Mouse (Mus musculus) heart, postnatal 25 days (tissue): Measurements from ENCODE around the gene Erbb2. TPM values are rescaled to one million over a fixed set of nuclear protein-coding genes. Genes with fewer than 3 reads are reported as not detected.
A peak's percentile ranks its signal among the peaks of the same experiment; 100 is the strongest.
"Not testable (repeated sequence)": the region's sequence is repeated elsewhere in the genome, so short reads cannot be mapped to it uniquely, and the experiment has no call there.

ENCODE experiments used
- DNase-seq: peaks from one replicate; pipeline ENCODE4 v3.0.0; 2022; ENCODE audit warnings: low spot score
- intact Hi-C: fragments of 180-260 bp; cut with DNase I; formaldehyde crosslinking; loops from one replicate; pipeline ENCODE4 v1.15.1; 2025
- total RNA-seq, 2 experiments: library from RNA; stranded (reverse); gene quantifications; 2 replicates each; pipeline ENCODE4 v1.2.3; 2021

Gene Erbb2
- total RNA-seq = 1 to 10 TPM; 7.7 to 9.2 TPM

DNA sequence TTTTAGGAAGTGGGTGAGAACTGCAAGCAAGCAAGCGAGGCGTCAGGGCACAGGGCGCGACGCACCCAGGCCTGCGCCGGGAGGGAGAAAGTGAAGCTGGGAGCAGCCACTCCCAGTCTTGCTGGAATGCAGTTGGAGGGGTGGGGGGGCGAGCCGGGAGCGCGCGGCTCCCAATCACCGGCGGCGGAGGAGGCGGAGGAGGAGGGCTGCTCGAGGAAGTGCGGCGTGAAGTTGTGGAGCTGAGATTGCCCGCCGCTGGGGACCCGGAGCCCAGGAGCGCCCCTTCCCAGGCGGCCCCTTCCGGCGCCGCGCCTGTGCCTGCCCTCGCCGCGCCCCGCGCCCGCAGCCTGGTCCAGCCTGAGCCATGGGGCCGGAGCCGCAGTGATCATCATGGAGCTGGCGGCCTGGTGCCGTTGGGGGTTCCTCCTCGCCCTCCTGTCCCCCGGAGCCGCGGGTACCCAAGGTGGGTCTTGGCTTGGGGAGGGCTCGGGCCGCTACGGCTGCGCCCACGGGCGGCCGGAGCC, at the start of gene Erbb2:
Erbb2 (plus strand) TSS at position 198 of the 524 bp plus-strand sequence.
- DNase-seq = peak; percentile 55
- intact Hi-C loops = no loop called here

DNA sequence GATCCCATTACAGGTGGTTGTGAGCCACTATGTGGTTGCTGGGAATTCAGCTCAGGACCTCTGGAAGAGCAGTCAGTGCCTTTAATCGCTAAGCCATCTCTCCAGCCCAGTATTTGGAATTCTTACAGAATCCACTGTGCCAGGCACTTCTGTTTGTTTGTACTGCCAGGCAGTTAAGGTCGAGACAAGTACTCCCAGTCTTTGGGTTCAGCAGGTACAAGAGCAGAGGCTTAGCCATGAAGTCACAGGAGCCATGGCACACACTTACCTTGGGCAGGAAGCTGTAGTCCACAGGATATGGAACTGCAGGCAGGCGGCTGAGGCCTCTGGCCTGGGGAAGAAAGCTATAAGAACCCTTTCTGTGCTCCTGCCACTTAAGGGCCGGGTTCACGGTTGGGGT, 48.5 kb upstream of the Erbb2 start:
- intact Hi-C loops = no loop called here
- no peak for DNase-seq

DNA sequence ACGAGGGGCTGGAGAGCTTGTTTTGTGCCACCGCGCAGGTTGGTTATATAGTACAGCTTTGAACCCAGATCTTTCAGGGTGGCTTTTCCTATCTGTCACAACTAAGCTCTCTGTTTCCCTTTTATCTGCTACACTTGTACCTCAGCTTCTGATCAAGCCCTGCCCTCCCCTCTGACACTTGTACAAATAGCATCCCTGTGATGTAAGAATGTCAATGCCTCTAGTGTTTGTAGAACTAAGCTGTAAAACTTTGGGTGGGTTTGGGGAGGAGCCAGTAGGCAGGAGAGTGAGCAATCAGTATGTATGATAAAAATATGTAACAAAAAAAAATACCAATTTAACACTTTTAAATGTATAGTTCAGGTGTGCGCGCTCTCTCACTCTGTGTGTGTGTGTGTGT, 47.9 kb upstream of the Erbb2 start:
- intact Hi-C loops = no loop called here
- DNase-seq = no peak

DNA sequence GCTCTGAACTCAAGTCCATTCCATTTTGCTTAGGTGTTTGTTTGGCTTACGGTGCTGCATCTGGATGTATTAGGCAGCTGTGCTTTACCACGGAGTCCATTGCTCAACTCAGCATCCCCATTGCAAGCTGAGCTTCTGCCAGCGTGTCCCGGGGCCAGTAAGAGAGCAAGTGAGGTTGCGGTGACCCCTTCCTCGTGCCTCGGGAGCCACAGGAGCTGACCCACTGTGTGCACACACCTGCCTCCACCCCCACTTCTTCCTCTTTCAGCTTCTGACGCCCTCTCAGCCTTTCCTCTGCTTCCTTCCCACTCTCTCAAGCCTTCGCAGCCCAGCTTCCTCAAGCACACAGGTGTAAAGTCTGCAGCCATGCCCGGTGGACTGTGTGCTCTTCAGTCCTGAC, 46.0 kb upstream of the Erbb2 start:
- no peak for DNase-seq
- intact Hi-C loops = no loop called here

DNA sequence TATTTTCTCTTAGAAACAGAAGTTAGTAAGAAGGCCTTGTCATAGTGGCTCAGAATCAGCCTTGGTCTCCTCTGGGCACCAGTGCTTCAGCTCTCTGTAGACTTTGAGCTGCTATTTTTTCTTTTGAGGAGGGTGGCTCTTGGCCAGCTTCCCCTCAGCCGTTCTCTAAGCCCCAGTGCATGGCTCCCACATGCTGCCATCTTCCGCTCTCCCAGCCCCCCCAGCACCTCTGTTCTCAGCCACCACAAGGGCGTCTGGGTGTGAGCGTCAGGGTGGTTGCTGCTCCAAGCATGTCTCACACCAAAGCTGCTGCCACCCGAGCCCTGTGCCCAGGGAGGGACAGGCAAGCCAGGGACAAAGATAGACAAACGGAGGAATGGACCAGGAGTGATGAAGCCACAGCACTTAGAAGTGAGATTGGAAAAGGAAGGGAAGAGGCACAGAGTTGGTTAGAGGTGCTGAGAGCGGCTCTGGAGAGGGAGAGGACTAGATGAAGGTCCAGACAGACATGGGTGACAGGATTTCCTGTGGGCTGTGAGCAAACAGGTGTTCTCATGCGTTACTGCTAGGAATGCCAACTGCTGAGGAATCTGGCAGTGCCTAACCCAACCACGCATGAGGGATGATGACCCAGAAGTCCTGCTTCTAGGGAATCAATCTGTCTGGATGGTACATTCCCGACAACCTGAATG, 45.0 kb upstream of the Erbb2 start:
- DNase-seq = no peak
- intact Hi-C loops = no loop called here

DNA sequence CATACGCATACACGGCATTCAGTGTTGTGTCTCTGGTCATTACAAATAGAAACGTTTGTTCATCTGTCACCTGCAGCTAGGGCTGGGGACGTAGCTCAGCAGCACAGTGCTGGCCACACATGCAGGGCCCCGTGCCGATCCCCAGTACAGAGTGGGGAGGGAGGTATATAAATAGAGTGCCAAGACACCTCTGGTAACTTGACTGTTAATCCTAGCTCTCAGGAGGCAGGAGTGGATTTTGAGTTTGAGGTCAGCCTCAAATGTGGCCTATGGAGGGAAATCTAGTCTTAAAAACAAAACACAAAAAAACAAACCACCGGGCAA, 44.4 kb upstream of the Erbb2 start:
- intact Hi-C loops = no loop called here
- no peak for DNase-seq

DNA sequence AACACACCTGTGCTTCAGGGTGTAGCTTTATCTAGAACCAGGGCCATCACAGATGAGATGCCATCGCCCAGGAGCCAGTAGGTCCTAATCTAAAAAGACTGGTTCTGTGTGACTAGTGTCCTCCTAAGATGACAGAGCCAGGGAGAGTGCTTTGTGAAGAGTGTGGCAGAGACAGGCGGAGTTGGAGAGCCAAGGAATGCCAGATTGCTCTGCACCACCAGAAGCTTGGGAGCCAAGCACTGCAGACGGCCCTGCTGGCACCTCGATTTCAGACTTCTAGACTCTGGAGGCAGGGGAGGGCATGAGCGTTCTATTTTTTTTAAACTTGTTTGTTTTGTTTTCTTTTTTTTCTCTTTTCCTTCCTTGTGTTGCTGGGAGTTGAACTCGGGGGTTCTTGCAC, 42.9 kb upstream of the Erbb2 start:
- no peak for DNase-seq
- intact Hi-C loops = no loop called here

DNA sequence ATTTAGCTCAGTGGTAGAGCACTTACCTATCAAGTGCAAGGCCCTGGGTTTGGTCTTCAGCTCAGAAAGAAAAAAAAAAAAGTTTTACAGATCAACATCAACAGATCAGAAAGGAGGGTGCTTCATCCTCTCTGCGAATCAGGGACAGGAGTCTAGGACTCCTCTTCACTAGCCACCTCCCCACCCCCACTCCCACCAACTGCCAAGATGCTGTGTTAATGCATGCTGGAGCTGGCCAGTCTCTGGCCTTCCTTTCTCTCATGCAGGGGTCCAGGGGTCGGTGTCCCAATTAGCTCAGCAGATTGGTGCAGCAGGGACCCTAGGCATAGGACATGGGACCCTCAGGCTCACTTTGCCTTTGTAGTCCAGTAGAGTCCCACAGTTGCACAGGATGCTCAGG, 41.7 kb upstream of the Erbb2 start:
- intact Hi-C loops = no loop called here
- DNase-seq = no peak

DNA sequence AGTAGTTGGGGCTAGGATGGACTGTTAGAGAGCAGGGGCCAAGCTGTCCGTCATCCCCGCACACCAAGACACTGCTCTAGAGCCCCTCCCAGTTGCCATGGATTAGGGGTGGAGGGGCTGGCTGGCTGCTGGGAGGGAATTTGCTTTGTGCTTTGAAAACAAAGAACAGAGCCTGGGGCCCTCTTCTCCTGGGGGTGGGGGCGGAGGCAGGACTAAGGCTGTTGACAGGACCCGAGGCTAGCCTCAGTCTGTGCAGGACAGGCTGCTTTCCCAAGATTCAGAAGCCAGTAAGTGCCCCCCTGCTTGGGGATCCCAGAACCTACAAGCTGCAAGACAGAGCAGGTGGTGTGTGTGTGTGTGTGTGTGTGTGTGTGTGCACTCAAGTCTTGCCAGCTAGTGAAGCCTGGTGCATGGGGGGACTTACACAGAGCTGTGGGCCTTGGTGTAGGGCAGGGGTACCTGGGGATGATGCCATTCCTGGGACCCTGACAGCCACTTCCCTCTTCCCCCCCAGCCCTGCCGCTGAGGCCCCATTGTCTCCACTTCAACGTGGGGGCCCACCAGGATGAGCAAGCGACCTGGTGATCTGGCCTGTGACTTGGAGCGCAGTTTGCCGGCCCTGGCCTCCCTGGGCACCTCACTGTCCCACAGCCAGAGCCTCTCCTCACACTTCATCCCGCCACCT, 40.6 kb upstream of the Erbb2 start:
- intact Hi-C loops = loop anchor here (2.0 kb wide), 1 partner anchor 29 kb away; no protein-coding TSS in a partner anchor
- no peak for DNase-seq

DNA sequence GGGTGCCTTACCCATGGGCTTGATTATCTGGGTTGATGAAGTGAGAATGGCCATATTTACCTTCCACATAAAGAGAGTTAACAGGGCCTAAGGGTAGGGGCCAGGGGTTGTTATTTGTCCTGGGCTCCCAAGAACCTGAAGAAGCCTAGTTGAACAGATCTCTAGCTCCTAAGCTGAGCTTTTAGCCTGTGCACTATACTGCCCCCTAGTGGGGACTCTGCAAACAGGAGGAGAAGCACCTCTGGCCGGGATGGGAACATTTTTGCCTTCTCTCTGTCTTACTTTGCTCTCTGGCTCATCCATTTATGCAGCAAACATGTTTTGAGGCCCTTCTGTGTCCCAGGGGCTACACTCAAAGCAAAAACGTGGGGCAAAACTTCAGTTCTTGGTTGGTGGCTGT, 39.9 kb upstream of the Erbb2 start:
- intact Hi-C loops = loop anchor here (2.0 kb wide), 1 partner anchor 30 kb away; no protein-coding TSS in a partner anchor

DNA sequence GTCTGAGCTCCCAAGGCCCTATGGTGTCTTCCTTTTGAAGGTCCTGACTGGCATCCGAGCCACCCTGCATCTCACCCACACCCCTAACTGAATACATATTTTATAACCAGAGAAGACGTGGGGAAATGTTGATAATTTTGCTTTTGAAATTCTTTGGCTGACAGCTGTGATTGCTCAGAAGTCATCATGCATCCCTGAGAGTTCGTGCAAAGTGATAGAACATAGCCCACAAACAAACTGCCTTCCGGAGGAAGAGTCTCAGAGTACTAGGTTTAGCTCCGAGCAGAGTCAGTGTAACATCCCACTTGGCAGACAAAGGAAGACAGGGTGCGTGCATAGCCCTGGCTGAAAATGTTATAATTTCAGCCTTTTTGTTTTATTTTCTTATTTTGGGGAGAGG, 39.0 kb upstream of the Erbb2 start:
- no peak for DNase-seq
- intact Hi-C loops = loop anchor here (2.0 kb wide), 1 partner anchor 30 kb away; no protein-coding TSS in a partner anchor

More for the DNA sequence above, 39.9 kb upstream of the Erbb2 start:
- DNase-seq = no peak

DNA sequence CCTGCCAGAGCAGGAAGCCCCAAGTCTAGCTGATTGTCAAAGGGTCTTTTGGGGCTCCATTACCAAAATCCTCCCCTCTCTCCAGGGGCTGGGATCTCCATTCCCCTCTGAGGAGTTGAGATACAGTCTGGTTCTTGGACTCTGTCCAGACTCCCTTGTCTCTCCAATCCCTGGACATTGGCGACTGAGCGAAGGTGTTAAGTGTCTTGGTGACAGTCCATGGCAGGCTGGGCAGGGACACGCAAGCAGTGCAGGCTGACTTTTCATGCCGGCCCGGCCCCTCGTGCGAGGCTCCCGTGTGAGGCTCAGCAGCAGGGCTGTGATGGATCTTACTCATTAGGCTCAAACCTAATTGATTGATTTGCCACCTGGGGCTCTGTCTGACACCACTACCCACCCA, 38.0 kb upstream of the Erbb2 start:
- no peak for DNase-seq

DNA sequence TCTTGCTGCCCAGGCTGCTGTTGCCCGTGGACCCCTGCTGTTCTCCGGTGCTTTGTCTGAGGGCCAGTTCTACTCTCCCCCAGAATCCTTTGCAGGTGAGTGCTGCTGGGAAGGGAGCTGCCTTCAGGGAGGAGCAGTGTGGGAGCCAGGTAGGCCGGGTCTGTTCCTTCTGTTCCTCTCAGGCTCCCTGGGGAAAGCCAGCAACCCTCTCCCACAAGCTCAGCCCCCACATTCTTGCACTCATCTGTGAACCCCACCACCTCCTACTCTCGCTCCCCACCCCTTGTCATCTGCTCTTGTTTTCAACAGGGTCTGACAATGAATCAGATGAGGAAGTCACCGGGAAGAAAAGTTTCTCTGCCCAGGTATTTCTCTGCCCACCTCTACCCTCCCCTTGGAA, 35.5 kb upstream of the Erbb2 start:
- intact Hi-C loops = no loop called here
- no peak for DNase-seq

More for the DNA sequence above, 38.0 kb upstream of the Erbb2 start:
- intact Hi-C loops = no loop called here

DNA sequence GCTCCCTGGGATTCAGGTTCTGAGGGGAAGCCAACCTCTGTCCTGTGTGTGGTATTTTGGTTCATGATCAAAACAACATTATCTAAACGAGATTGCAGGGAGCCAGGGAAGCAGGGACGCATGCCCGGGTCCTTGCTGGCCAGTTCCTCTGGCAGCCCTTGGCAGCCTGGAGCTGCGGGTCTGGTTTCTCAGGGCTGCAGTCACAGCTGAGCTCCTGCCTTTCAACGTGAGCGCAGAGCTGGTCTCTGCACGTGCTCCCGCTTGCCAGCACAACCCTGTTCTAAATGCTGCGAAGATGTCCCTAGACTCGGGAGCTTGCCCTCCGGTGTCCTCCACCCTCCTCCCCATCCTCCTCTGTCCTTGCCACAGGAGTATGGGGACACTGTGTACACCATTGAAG, 34.5 kb upstream of the Erbb2 start:
- DNase-seq = peak; percentile 56
- intact Hi-C loops = no loop called here

DNA sequence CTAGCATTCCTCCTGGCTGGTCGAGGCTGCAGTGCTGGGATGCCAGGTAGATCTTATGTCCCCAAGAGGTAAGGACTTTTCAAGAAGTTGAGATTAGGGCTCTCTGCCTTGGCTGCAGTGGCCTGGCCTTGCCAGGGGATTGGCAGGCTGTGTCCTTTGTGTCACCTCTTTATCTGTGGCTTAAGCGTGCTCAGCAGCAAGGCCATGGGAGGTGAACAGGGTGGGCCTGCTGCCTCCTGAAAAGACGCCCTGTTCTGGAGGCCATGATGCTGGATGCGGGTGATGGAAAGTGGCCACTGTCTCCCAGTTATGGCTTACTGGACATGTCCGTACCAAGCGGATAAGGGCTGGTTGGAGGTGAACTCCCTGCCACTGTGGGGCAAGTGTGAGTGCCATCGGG, 32.9 kb upstream of the Erbb2 start:
- no peak for DNase-seq
- intact Hi-C loops = no loop called here

DNA sequence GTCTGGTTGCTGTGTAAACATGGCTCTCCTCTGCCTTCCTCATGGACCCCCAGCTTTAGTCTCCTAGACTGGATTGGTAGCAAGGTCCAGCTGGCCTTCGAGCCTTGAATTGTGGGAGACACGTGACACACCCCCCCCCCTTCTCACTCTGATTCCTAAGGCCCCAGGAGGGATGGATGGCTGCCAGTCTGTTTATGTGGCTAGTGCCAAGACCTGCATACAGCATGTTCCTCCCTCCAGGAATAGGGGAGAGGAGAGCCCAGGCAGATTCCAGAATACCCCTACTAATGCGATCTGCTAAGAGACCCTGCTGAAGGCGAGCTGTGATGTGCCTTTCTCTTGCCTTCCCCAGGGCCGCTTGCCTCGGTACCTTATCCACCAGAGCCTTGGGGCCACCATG, 32.2 kb upstream of the Erbb2 start:
- intact Hi-C loops = no loop called here
- no peak for DNase-seq

DNA sequence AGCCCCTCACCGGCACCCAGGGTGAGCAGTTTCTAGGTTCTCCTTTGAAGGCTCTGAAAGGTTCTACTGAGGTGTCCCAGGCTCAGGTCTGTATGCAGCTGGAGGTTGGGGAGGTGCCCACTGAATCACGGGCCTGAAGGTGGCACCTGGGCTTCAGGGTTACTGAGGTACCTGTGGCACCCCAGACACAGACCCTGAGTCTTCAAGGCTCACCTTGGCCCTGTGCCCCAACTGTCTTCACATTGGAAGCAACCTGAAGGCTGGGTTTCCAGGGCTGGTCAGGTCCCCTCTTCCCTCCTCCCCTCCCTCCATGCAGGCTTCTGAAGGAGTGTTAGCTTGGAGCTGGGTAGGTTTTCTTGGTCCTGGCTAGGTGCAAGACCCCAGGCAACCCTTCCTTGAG, 30.6 kb upstream of the Erbb2 start:
- intact Hi-C loops = no loop called here
- DNase-seq = no peak

DNA sequence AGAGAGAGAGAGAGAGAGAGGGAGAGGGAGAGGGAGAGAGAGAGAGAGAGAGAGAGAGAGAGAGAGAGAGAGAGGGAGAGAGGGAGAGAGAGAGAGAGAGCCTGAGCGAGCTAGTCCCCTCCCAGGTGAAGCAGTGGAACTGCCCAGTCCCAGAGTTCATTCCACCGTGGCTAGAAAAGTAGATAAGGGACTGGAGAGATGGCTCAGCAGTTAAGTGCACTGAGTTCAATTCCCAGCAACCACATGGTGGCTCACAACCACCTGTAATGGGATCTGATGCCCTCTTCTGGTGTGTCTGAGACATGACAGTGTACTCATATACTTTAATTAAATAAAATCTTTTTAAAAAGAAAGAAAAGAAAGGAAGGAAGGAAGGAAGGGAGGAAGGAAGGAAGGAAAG, 29.9 kb upstream of the Erbb2 start:
- intact Hi-C loops, DNase-seq: not testable (repeated sequence)

DNA sequence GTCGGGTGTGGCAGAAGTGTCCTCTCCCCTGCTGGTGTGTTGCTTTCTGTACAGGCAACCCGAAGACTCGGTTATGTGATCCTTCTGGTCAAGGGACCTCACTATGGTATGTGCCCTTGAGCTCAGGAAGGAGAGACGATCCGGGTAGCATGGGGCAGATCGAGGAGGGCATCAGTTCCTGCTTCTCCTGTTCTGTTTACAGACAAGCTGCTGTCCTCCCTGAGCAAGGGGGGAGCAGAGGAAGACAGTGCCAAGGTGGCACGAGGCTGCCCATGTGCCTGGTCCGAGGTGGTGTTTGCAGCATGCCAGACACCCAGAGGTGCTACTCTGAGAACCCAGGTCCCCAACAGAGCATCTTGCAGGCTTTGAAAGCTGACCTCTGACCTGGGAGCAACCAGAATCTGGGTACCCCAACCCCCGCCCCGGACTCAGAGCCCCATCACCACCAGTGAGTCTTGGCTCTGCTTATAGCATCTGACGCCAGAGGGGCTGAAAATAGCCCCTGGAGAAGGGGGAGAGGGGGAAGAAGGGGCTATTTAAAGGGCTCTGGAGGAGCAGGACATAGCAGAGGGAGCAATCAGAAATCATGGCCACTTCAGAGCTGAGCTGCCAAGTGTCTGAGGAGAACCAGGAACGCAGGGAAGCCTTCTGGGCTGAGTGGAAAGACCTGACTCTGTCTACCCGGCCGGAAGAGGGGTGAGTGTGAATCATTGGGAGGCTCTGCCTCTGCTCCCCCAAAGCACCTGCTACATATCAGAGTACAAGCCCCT, 28.8 kb upstream of the Erbb2 start, which contains the start of gene Tcap:
Tcap (plus strand) TSS at position 551 of the 770 bp plus-strand sequence.
- DNase-seq = no peak
- intact Hi-C loops = no loop called here

DNA sequence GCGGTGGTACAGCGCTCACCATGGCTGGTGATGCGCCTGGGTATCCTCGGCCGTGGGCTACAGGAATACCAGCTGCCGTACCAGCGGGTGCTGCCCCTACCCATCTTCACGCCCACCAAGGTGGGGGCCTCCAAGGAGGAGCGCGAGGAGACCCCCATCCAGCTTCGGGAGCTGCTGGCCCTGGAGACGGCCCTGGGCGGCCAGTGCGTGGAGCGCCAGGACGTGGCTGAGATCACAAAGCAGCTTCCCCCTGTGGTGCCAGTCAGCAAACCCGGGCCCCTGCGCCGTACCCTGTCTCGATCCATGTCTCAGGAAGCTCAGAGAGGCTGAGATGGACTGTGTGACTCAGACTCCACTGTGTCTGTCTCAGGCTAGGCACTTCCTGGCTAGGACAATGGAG, 28.1 kb upstream of the Erbb2 start:
- intact Hi-C loops = no loop called here
- no peak for DNase-seq
